Mouse (Mus musculus) kidney, embryonic 15.5 days (tissue): ENCODE data around the gene Emid1. TPM values are rescaled to one million over a fixed set of nuclear protein-coding genes. Genes with fewer than 3 reads are reported as not detected.

Experiments used
- ATAC-seq: fragments of 200-750 bp; cut with Nextera tagmentation; replicated peaks from 2 replicates; pipeline ENCODE4 v1.8.0; 2017; ENCODE audit warnings: moderate TSS enrichment; ENCODE audit not compliant: low FRiP score
- H3K27ac ChIP-seq: fragments of 300-500 bp; sonication (generic); 2 replicates; pipeline ENCODE4 v1.5.1; 2015; ENCODE audit warnings: mild to moderate bottlenecking, inconsistent platforms
- H3K27me3 ChIP-seq: fragments of 300-500 bp; sonication (generic); 2 replicates; pipeline ENCODE4 v1.6.1; 2015; ENCODE audit warnings: inconsistent platforms
- H3K36me3 ChIP-seq: fragments of 300-500 bp; sonication (generic); 2 replicates; pipeline ENCODE4 v1.6.1; 2015; ENCODE audit warnings: inconsistent platforms
- H3K4me1 ChIP-seq: fragments of 300-500 bp; sonication (generic); 2 replicates; pipeline ENCODE4 v1.6.1; 2015; ENCODE audit warnings: inconsistent platforms
- H3K4me2 ChIP-seq: fragments of 300-500 bp; sonication (generic); 2 replicates; pipeline ENCODE4 v1.6.1; 2015; ENCODE audit warnings: moderate library complexity, mild to moderate bottlenecking, inconsistent platforms
- H3K4me3 ChIP-seq: fragments of 300-500 bp; sonication (generic); replicated peaks from 2 replicates; pipeline ENCODE4 v1.5.1; 2015; ENCODE audit warnings: mild to moderate bottlenecking, inconsistent platforms
- H3K9ac ChIP-seq: fragments of 300-500 bp; sonication (generic); 2 replicates; pipeline ENCODE4 v1.6.1; 2015; ENCODE audit warnings: mild to moderate bottlenecking, inconsistent platforms
- H3K9me3 ChIP-seq: fragments of 300-500 bp; sonication (generic); replicated peaks from 2 replicates; pipeline ENCODE4 v1.6.1; 2016; ENCODE audit warnings: inconsistent platforms
- WGBS: fragments of 180-500 bp; shearing (Covaris S2); methylation state at CpG from one replicate; pipeline ENCODE4 v1.1.7; 2015; ENCODE audit warnings: mixed read lengths; 5-methylcytosine and 5-hydroxymethylcytosine counted together
- polyA plus RNA-seq: library from polyadenylated mRNA; unstranded; fragments of >200 nt; fragmentation: Nextera tagmentation; extraction: Ambion mirVana; gene quantifications from 2 replicates; pipeline ENCODE4 v1.2.1, GENCODE M21; 2015

Emid1 gene
- polyA plus RNA-seq, 1 experiment from 2014 or later: 191 TPM

DNA sequence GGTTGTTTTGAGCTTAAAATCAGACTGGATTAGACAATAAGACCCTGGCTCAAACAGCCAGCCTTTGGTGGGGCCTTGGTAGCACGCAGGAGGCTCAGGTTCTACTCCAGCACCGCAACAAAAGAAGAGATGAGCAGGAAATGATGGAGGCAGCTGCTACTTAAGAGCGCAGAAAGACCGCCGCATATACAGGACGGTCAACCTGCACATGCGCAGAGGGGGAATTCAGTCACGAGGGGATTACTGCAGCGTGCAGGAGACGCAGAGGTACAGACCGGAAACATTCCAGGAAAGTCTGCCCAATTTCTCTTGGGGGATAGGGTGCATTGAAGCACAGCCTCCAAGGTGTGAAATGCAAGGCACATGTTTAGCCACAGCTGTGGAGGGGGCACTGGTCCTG is 6.0 kb upstream of the Emid1 start:
- 0 out of 2 replicates have a peak, but pooled peaks have one; percentile 10 for ATAC-seq
- H3K9me3 ChIP-seq: no peaks in the 10 kb centered on the region
- no peaks in the 10 kb centered on the region for H3K36me3 ChIP-seq
- H3K4me2 ChIP-seq: no peak overlapping the region
- WGBS: 75% methylated on average over 11 of the region's 11 CpGs
- H3K4me1 ChIP-seq: peaks cover 38% of the 10 kb centered on the region
- no peak overlapping the region for H3K4me3 ChIP-seq
- no peak overlapping the region for H3K9ac ChIP-seq
- H3K27me3 ChIP-seq: no peaks in the 10 kb centered on the region
- H3K27ac ChIP-seq: no peak overlapping the region

DNA sequence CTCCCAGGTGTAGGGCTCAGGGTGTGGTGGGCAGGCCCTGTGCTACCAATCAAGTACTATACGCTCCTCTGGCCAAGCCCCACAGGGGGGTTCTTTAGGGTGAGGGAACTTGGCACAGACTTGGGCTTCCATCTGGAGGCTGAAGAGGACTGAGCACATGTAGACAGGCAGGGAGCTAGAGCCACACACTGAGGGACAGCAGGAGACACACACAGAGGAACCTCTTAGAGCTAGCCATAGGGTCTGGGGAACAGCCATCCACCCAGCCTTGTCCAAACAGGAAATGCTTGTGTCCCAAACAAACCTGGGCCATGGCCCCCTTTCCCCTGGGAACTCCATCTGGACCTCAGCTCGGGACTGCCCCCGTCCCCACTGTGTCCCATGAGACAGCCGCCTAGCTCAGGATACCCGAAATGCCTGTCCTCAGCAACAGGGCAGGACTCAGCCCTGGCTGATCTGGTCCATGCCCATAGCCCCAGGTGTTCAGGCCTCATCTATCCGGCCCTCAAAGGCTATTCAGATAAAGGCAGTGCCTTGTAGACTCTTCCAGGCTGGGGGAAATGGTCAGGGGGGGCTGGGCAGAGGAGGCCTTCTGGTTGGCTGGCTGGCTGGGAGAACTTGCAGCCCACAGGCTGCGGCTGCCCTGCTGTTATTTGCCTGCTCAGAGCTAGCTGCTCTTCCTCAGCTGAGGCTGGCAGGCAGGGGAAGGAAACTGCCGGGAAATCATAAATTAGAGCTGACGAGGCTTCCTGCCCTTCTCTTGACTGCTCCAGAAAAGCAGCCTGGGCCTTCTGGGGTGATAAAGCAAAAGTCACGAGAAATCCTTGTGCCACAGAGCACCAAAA is 3.1 kb upstream of the Emid1 start:
- Histone ChIP-seq H3K27me3 (no peaks in the 10 kb centered on the region), H3K4me2 (no peak overlapping the region), H3K27ac (peak overlapping the region; percentile 84), H3K4me3 (no peak overlapping the region), H3K9ac (peak overlapping the region; percentile 11; the same call in 1 of the 2 replicates), H3K9me3 (no peaks in the 10 kb centered on the region), H3K36me3 (no peaks in the 10 kb centered on the region), H3K4me1 (peaks cover 63% of the 10 kb centered on the region)
- WGBS: 26% methylated on average over 10 of the region's 10 CpGs
- peak; percentile 35; the same call in 1 of the 2 replicates for ATAC-seq

DNA sequence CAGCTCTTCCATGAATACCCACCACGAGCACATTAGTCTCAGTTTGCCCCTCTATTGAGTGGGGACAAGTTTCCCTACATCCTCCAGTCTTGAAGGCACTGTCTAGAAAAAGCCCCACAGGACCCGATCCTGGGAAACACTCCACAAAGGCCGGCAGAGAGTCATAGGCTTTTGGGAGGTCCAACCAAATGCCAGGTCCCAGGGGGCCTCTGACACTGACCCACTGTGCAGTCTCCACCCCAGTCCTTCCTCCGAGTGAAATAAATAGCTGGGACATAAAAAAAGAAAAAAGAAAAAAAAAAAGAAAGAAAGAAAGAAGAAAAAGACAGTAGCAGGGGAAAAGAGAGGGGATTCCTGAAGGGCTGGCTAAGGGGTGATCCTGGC is 818 bp downstream of the Emid1 start:
- Histone ChIP-seq H3K27me3 (no peaks in the 10 kb centered on the region), H3K9ac (peak overlapping the region; percentile 73), H3K4me3 (peak overlapping the region; percentile 55), H3K4me2 (peak overlapping the region; percentile 85), H3K27ac (peak overlapping the region; percentile 93), H3K4me1 (peaks cover 79% of the 10 kb centered on the region), H3K36me3 (no peaks in the 10 kb centered on the region), H3K9me3 (no peaks in the 10 kb centered on the region)
- ATAC-seq: no peak
- WGBS: 31% methylated on average over 4 of the region's 4 CpGs

DNA sequence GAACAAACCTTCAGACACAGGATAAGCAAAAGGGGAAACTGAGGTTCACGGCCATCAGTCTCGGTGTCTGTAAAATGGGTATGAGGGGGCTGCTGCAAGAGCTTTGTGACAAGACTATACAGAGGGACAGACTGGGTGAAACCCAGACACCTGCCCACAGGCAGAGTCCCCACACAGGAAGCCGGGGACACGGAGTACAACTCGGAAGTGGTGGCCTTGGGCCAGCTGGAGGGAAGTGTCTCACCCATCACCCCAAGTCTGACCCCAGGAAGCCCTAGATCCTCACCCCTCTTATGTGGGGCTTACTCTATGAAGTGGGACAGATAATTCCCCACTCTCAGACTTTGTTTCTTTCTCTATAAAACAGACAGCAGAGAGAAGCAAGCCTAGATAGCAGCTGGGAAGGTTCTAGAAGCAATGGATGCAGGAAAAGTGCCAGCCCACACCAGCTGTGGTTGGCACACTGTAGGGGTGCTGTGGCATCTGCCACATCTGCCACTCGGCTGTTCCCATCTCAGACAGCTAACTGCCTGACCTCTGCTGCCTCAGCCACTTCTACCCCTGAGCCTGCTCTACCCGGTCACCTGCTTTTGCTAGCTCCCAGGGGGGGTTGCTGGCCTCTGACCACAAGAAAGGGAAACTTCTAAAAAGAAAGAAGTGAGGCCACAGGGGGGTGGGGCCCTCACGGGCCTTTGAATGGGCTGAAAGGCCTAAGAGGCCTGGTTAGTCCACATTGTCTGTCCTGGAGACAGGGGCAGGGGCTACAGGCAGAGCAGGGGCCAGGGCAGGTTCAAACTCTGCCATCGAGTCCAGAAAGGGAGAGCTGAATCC is 1.4 kb downstream of the Emid1 start:
- Histone ChIP-seq H3K4me2 (peak overlapping the region; percentile 85), H3K4me3 (peak overlapping the region; percentile 55), H3K9me3 (no peaks in the 10 kb centered on the region), H3K36me3 (no peaks in the 10 kb centered on the region), H3K27ac (peak overlapping the region; percentile 93), H3K9ac (peak overlapping the region; percentile 73; the same call in 1 of the 2 replicates), H3K4me1 (peaks cover 79% of the 10 kb centered on the region), H3K27me3 (no peaks in the 10 kb centered on the region)
- WGBS: 59% methylated on average over 9 of the region's 9 CpGs
- ATAC-seq: no peak

DNA sequence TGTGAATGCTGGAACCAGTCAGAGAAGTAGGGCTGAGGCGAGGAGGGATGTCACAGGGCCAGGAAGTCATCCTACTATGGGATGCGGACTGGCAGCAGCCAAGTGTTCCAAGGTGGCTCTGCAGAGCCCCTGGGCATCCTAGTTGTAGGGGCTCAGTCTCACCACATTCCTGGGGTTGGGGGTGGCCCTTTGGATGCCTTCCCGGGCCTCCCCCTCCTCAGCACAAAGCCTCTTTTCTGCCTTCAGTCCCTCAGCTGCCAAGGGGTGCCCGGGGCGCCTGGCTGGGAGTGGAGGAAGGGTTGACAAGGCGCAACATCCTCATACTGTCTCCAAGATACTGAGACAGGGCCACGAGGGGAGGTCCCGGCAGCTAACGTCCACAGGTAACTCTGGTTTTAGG is 2.1 kb downstream of the Emid1 start:
- WGBS: 65% methylated on average over 9 of the region's 9 CpGs
- H3K9me3 ChIP-seq: no peaks in the 10 kb centered on the region
- H3K9ac ChIP-seq: no peak overlapping the region
- peak overlapping the region; percentile 55; the same call in 1 of the 2 replicates for H3K4me3 ChIP-seq
- H3K4me2 ChIP-seq: peak overlapping the region; percentile 85
- peak overlapping the region; percentile 93 for H3K27ac ChIP-seq
- peaks cover 77% of the 10 kb centered on the region for H3K4me1 ChIP-seq
- no peaks in the 10 kb centered on the region for H3K27me3 ChIP-seq
- ATAC-seq: 0 out of 2 replicates have a peak, but pooled peaks have one; percentile 6
- H3K36me3 ChIP-seq: no peaks in the 10 kb centered on the region

DNA sequence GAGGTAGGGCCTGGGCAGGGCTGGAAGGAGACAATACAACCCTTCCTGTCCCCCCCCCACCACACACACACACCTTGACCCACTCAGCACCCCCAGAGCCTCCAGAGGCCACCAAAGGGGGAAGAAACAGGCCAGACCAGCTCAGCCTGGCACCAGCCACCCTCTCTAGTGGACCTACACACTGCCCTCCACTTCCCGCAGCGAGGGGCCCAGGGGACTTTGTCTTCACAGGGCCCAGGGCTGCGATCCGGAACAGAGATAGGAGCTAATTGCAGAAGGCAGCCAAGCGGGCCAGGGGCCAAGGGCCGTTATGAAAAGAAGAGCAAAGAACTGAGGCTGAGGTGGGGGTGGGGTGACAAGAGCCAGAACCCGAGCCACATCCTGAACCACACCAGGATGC is 2.8 kb downstream of the Emid1 start:
- H3K36me3 ChIP-seq: no peaks in the 10 kb centered on the region
- H3K9ac ChIP-seq: peak overlapping the region; percentile 26; the same call in 1 of the 2 replicates
- ATAC-seq: peak; percentile 60
- peaks cover 77% of the 10 kb centered on the region for H3K4me1 ChIP-seq
- H3K27me3 ChIP-seq: no peaks in the 10 kb centered on the region
- peak overlapping the region; percentile 55 for H3K4me3 ChIP-seq
- WGBS: 12% methylated on average over 7 of the region's 7 CpGs
- H3K9me3 ChIP-seq: no peaks in the 10 kb centered on the region
- peak overlapping the region; percentile 85 for H3K4me2 ChIP-seq
- H3K27ac ChIP-seq: peak overlapping the region; percentile 93

DNA sequence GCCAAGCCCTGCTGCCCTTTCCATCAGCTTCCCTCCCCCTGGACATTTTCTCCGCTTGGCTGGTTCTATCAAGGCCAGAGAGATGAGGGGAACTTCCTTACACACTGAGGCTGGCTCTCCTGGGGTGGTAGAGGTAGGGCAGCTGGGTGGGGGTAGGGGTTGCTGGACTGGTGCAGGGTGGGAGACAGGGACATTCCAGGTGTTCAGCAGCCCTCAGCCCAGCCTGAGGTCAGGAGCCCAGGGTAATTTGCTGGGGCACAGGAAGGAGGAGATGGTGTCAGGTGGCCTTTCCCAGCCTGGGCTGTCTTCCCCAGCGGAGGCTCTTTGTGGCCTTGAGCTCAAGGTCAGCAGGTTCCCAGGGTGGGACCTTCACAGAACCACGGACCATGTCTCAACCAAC is 6.5 kb downstream of the Emid1 start:
- Histone ChIP-seq H3K4me1 (peaks cover 79% of the 10 kb centered on the region), H3K36me3 (peaks cover 9% of the 10 kb centered on the region; the same call in 1 of the 2 replicates), H3K4me3 (no peak overlapping the region), H3K27me3 (no peaks in the 10 kb centered on the region), H3K9me3 (no peaks in the 10 kb centered on the region), H3K4me2 (no peak overlapping the region), H3K9ac (no peak overlapping the region), H3K27ac (peak overlapping the region; percentile 88)
- 36% methylated on average over 3 of the region's 3 CpGs for WGBS
- peak; percentile 84 for ATAC-seq

DNA sequence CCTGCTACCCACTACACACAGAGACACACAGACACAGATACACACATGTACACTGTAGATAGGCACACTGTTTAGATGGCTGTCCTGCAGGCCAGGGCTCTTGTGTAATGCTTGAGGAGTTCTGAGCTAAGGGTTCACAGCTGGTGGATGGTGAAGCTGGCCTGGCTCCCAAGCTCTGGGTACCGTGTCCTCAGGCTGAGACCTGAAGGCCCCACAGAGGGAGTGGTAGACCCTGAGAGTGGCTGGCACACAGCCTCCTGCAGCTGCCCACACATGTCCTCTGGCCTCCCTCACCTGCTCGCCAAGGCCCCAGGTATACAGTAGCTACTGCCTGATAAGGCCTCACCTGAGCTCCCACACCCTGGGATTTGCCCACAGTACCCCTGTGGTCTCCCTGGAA is 10.1 kb downstream of the Emid1 start:
- no peak overlapping the region for H3K9ac ChIP-seq
- H3K4me2 ChIP-seq: no peak overlapping the region
- H3K27me3 ChIP-seq: no peaks in the 10 kb centered on the region
- no peak for ATAC-seq
- H3K9me3 ChIP-seq: no peaks in the 10 kb centered on the region
- 74% methylated on average over 2 of the region's 2 CpGs for WGBS
- peak overlapping the region; percentile 64 for H3K27ac ChIP-seq
- H3K36me3 ChIP-seq: peaks cover 18% of the 10 kb centered on the region
- H3K4me3 ChIP-seq: no peak overlapping the region
- H3K4me1 ChIP-seq: peaks cover 64% of the 10 kb centered on the region

DNA sequence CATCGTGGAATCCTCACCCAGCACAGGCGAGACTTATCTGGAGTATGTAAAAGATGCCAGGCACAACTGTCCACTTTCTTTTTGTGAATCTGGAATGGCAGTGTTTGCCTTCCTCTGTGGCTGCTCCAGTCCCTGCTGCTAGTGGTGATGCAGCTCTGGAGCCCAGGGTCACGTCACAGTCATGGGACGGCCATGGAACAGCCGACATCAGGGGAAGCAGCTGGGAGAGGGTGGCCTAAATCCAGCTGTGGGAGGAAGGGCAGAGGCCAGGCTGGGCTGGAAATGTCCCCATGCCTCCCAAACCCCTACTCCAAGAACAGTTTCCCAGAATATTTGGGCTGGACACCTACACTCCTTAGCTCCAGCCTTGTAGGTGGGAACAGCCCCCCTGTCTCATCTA is 10.8 kb downstream of the Emid1 start:
- Histone ChIP-seq H3K9ac (no peak overlapping the region), H3K4me3 (no peak overlapping the region), H3K4me2 (no peak overlapping the region), H3K4me1 (peaks cover 61% of the 10 kb centered on the region), H3K27me3 (no peaks in the 10 kb centered on the region), H3K36me3 (peaks cover 19% of the 10 kb centered on the region), H3K27ac (peak overlapping the region; percentile 64), H3K9me3 (no peaks in the 10 kb centered on the region)
- WGBS: 65% methylated on average over 5 of the region's 5 CpGs
- ATAC-seq: no peak

DNA sequence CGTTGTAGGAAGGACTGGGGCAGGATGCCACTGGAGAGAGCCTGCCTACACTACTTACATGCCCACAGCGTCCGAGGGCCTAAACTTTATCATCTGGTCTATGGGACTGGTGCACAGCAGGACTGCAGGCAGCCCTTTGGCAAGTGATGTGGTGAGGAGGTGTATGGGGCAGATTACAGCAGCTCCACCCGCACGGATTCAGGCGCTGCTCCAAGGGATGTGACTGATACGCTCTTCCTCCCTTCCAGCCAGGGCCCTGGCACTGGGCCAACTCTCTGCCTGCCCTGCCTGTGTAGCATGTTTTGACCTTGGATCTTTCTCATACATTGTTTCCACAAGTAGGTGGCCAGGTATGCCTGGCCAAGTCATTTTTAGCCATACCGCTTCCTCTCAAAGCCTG is 11.4 kb downstream of the Emid1 start:
- WGBS: 44% methylated on average over 8 of the region's 8 CpGs
- H3K27me3 ChIP-seq: no peaks in the 10 kb centered on the region
- peak overlapping the region; percentile 64 for H3K27ac ChIP-seq
- H3K4me3 ChIP-seq: no peak overlapping the region
- ATAC-seq: no peak
- H3K4me1 ChIP-seq: peaks cover 55% of the 10 kb centered on the region
- no peak overlapping the region for H3K9ac ChIP-seq
- H3K9me3 ChIP-seq: no peaks in the 10 kb centered on the region
- H3K4me2 ChIP-seq: no peak overlapping the region
- peaks cover 21% of the 10 kb centered on the region for H3K36me3 ChIP-seq

DNA sequence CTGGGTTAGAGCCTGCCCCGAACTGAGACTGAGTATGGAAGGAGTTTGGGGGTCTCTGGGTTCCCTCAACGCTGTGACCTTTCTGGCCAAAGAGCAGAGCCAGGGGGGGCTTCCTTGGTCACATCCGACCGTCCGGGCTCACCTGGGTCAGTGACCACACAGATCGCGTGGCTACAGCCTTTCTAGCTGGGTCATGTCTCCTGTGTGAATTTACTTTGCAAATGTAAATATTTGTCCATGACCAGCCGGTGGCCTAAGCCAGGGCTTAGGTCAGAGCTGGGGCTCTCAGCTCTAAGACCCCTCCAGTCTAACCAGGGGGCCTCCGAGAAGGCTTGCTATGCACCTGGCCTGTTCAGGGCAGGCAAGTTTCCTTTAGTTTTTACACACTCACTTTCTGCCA is 12.7 kb downstream of the Emid1 start:
- no peaks in the 10 kb centered on the region for H3K9me3 ChIP-seq
- H3K27me3 ChIP-seq: no peaks in the 10 kb centered on the region
- H3K36me3 ChIP-seq: peaks cover 25% of the 10 kb centered on the region
- no peak overlapping the region for H3K9ac ChIP-seq
- peaks cover 44% of the 10 kb centered on the region for H3K4me1 ChIP-seq
- H3K27ac ChIP-seq: no peak overlapping the region
- H3K4me2 ChIP-seq: no peak overlapping the region
- no peak overlapping the region for H3K4me3 ChIP-seq
- WGBS: 50% methylated on average over 9 of the region's 9 CpGs
- ATAC-seq: no peak

DNA sequence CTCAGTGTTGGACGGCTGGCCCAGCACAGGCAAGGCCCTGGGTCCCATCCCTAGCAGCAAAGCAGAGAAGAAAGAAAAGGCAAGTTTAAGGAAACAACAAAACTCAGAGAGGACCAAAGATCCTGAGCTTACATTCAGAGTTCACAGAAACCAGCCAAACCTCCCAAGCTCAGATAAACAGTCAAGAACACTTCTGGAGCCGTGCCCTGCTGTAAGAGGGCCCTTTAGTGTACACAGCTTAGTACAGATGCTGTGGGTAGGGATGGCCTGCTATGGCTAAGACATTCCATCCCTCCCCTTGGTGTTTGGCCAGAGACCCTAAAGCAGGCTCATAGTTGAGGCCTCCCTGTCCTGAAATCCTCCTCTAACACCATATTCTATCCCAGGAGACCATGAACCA is 13.4 kb downstream of the Emid1 start:
- peaks cover 31% of the 10 kb centered on the region for H3K36me3 ChIP-seq
- H3K27ac ChIP-seq: no peak overlapping the region
- H3K4me2 ChIP-seq: no peak overlapping the region
- H3K27me3 ChIP-seq: no peaks in the 10 kb centered on the region
- H3K9me3 ChIP-seq: no peaks in the 10 kb centered on the region
- peaks cover 43% of the 10 kb centered on the region for H3K4me1 ChIP-seq
- no peak for ATAC-seq
- WGBS: 87% methylated on average over 2 of the region's 2 CpGs
- H3K9ac ChIP-seq: no peak overlapping the region
- no peak overlapping the region for H3K4me3 ChIP-seq
